Mouse (Mus musculus) mouse trophoblast stem cell (cell line): ENCODE results near the gene Dnajb4.
"Not testable (repeated sequence)": the region's sequence is repeated elsewhere in the genome, so short reads cannot be mapped to it uniquely, and the experiment has no call there.

Experiments used
- in situ Hi-C, 2 experiments: fragments of 300-500 bp; cut with MseI, MboI; formaldehyde crosslinking; loops; 2 replicates in 1 of 2; 3 replicates in 1 of 2; pipeline ENCODE4 v1.15.1; 2025

Dnajb4 gene

GRCm38 (mm10) chr3:152208096-152208885 lies 1.8 kb downstream of the Dnajb4 start:
- in situ Hi-C loops = loop anchor here (5.0 to 10.0 kb wide), 2 partner anchors 93 to 96 kb away; no protein-coding TSS in a partner anchor

GRCm38 (mm10) chr3:152207156-152207555 lies 2.9 kb downstream of the Dnajb4 start:
- in situ Hi-C loops = loop anchor here (5.0 to 10.0 kb wide), 2 partner anchors 92 to 95 kb away; no protein-coding TSS in a partner anchor

- in situ Hi-C loops = loop anchor here in 1 of 2 experiments (10.0 kb wide), 1 partner anchor 90 kb away; no protein-coding TSS in a partner anchor
These were observed 5.5 kb downstream of the Dnajb4 start for GRCm38 (mm10) chr3:152204577-152204976.

- in situ Hi-C loops = loop anchor here in 1 of 2 experiments (10.0 kb wide), 1 partner anchor 89 kb away; no protein-coding TSS in a partner anchor
These were observed 6.1 kb downstream of the Dnajb4 start for GRCm38 (mm10) chr3:152203996-152204395.

GRCm38 (mm10) chr3:152203411-152203810 lies 6.7 kb downstream of the Dnajb4 start:
- in situ Hi-C loops = loop anchor here in 1 of 2 experiments (10.0 kb wide), 1 partner anchor 89 kb away; no protein-coding TSS in a partner anchor

GRCm38 (mm10) chr3:152202942-152203341 lies 7.2 kb downstream of the Dnajb4 start:
- in situ Hi-C loops = loop anchor here in 1 of 2 experiments (10.0 kb wide), 1 partner anchor 88 kb away; no protein-coding TSS in a partner anchor

- in situ Hi-C loops = loop anchor here in 1 of 2 experiments (10.0 kb wide), 1 partner anchor 87 kb away; no protein-coding TSS in a partner anchor
These were observed 8.5 kb downstream of the Dnajb4 start for GRCm38 (mm10) chr3:152201651-152202050.

- in situ Hi-C loops = loop anchor here in 1 of 2 experiments (10.0 kb wide), 1 partner anchor 86 kb away; no protein-coding TSS in a partner anchor
These were observed 8.9 kb downstream of the Dnajb4 start for GRCm38 (mm10) chr3:152201181-152201580.

- in situ Hi-C loops = no loop called here
These were observed 11.0 kb downstream of the Dnajb4 start for GRCm38 (mm10) chr3:152199125-152199524.

- in situ Hi-C loops = not testable (repeated sequence)
These were observed 12.9 kb downstream of the Dnajb4 start for GRCm38 (mm10) chr3:152197246-152197645.

- in situ Hi-C loops = no loop called here
These were observed 16.4 kb downstream of the Dnajb4 start for GRCm38 (mm10) chr3:152193635-152194097.

GRCm38 (mm10) chr3:152193177-152193576 lies 16.9 kb downstream of the Dnajb4 start:
- in situ Hi-C loops = no loop called here

GRCm38 (mm10) chr3:152192238-152192931 lies 17.7 kb downstream of the Dnajb4 start:
- in situ Hi-C loops = no loop called here

- in situ Hi-C loops = no loop called here
These were observed 18.3 kb downstream of the Dnajb4 start for GRCm38 (mm10) chr3:152191791-152192237.

- in situ Hi-C loops = no loop called here
These were observed 19.2 kb downstream of the Dnajb4 start for GRCm38 (mm10) chr3:152190679-152191477.

GRCm38 (mm10) chr3:152189306-152189705 lies 20.8 kb downstream of the Dnajb4 start:
- in situ Hi-C loops = no loop called here

GRCm38 (mm10) chr3:152186106-152186505 lies 24.0 kb downstream of the Dnajb4 start:
- in situ Hi-C loops = no loop called here

- in situ Hi-C loops = no loop called here
These were observed 26.6 kb downstream of the Dnajb4 start for GRCm38 (mm10) chr3:152183522-152183921.

GRCm38 (mm10) chr3:152180624-152181023 lies 29.5 kb downstream of the Dnajb4 start:
- in situ Hi-C loops = no loop called here

- in situ Hi-C loops = no loop called here
These were observed 30.8 kb downstream of the Dnajb4 start for GRCm38 (mm10) chr3:152179285-152179684.

GRCm38 (mm10) chr3:152178816-152179215 lies 31.3 kb downstream of the Dnajb4 start:
- in situ Hi-C loops = no loop called here
